Mouse (Mus musculus): ENCODE data around the gene Sbk3. TPM values are rescaled to one million over a fixed set of nuclear protein-coding genes. Genes with fewer than 3 reads are reported as not detected.
"Not testable (repeated sequence)": the region's sequence is repeated elsewhere in the genome, so short reads cannot be mapped to it uniquely, and the experiment has no call there.

Sbk3 gene
- polyA plus RNA-seq, 1 experiment from 2014 or later = 0.33 TPM

DNA sequence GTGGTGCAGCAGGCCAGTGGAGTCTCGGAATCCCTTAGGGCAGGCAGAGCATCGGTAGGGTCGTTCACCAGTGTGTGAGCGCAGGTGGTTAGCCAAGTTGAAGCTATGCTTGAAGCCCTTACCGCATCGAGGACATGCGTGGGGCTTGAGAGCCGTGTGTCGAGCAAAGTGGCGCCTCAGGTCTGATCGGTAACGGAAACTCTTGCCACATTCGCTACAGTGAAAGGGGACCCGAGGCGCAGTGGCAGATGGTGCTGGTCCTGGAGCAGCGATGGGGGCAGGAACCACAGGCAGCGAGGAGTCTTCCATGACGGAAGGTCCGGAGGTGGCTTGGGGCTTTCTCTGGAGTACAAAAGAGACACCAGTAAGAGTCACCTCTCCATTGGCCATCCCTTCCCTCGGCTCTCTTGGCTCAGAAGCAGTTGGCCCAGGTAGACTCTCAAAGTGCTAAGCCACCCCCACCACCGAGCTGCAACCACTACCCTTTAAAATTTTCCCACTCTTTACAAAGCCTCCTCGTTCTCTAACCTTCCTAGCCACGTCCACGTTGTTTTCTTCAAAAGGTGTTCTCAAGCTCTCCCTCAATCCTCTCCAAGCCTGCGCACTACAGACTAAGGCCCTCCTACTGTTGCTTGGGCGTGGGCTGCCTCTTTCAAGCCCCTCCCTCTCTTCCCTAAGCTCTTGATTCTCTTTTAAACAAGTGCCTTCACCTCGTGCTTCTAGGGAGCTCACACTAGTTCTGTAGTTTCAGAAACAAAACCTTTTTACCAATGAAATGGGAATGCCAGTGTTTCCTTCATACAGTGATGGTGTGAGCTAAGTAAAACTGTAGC is 41.9 kb upstream of the Sbk3 start:
- WGBS = 88% methylated on average over 27 of the region's 27 CpGs
- no peaks in the 10 kb centered on the region for H3K27me3 ChIP-seq
- peak overlapping the region; percentile 79 for H3K4me3 ChIP-seq
- H3K36me3 ChIP-seq = peaks cover 57% of the 10 kb centered on the region
- H3K9me3 ChIP-seq (replicated peaks) = no peaks in the 10 kb centered on the region
- H3K4me1 ChIP-seq (replicated peaks) = peaks cover 7% of the 10 kb centered on the region
- no peak overlapping the region for H3K27ac ChIP-seq
- peak overlapping the region; percentile 64 for H3K4me2 ChIP-seq
- ATAC-seq (replicated peaks; ENCODE audit: insufficient number of reproducible peaks, insufficient read depth, low FRiP score, low read depth) = no peak
- no peak overlapping the region for H3K9ac ChIP-seq

DNA sequence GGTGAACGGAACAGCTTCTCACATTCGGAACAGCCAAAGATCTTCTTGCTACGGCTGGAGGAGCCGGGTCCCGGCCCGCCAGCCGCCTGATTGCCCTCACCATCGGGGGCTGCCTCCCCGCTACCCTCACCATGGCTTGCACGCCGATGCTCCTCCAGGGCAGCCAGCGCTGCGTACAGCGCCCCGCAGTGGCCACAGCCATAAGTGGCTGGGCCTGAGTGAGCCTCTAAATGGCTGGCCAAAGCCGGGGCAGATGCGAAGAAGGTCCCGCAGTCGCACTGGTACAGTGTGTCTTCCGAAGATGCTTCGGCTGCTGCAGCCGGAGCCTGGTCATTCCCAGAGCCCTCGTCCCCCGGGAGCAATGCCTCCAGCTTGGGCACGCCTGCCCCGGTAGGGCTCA is 37.3 kb upstream of the Sbk3 start:
- no peak overlapping the region for H3K9ac ChIP-seq
- no peak overlapping the region for H3K27ac ChIP-seq
- H3K36me3 ChIP-seq = peaks cover 67% of the 10 kb centered on the region
- no peaks in the 10 kb centered on the region; the same call in 1 of the 2 replicates for H3K4me1 ChIP-seq (replicated peaks)
- 95% methylated on average over 26 of the region's 26 CpGs for WGBS
- no peak overlapping the region for H3K4me2 ChIP-seq
- H3K4me3 ChIP-seq = no peak overlapping the region
- ATAC-seq (replicated peaks; ENCODE audit: insufficient number of reproducible peaks, insufficient read depth, low FRiP score, low read depth) = no peak
- H3K9me3 ChIP-seq (replicated peaks) = no peaks in the 10 kb centered on the region
- H3K27me3 ChIP-seq = no peaks in the 10 kb centered on the region

DNA sequence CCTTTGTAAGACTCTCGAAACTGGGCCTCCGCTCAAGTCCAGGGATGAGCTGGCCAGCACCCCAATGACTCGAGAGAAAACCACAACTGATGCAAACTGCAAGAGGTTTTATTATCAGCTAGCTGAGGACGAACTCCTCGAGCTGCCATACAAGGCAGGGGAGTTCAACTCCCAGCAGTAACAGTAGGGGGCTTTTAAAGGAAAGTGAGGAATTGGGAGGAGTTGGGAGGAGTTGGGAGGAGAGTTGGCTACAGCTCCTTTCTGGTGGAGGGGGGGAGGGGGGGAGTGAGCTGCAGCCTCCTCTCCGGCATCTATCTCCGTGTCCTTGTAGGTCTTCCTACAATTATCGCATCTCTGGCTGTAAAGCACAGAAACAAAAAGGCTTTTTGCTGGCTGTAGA is 31.9 kb upstream of the Sbk3 start:
- H3K27ac ChIP-seq; H3K4me3 ChIP-seq; H3K27me3 ChIP-seq; H3K4me1 ChIP-seq (replicated peaks); H3K4me2 ChIP-seq; H3K9me3 ChIP-seq (replicated peaks); ATAC-seq (replicated peaks; ENCODE audit: insufficient number of reproducible peaks, insufficient read depth, low FRiP score, low read depth); H3K9ac ChIP-seq: not testable (repeated sequence)
- H3K36me3 ChIP-seq = peaks cover 18% of the 10 kb centered on the region
- WGBS = 60% methylated on average over 8 of the region's 8 CpGs

DNA sequence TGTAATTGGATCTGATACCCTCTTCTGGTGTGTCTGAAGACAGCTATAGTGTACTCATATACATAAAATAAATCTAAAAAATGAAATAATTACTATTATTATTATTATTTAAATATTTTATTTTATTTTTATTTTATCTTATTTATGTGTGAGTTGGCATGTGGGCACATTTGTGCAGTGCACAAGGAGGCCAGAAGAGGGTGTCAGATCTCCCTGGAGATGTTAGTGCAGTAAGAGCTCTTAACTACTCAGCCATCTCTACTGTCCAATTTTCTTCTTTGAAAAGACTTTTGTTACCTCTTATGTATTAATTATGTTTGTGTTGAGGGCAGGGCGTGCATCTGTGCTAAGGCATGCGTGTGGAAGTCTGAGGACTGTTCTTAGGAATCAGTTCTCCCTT is 28.9 kb upstream of the Sbk3 start:
- Histone ChIP-seq H3K27ac (no peak overlapping the region), H3K27me3 (no peaks in the 10 kb centered on the region), H3K4me1 (replicated peaks) (peaks cover 14% of the 10 kb centered on the region), H3K4me3 (no peak overlapping the region), H3K36me3 (no peaks in the 10 kb centered on the region), H3K9ac (no peak overlapping the region), H3K4me2 (no peak overlapping the region), H3K9me3 (replicated peaks) (no peaks in the 10 kb centered on the region)
- ATAC-seq (replicated peaks; ENCODE audit: insufficient number of reproducible peaks, insufficient read depth, low FRiP score, low read depth) = no peak
- WGBS = 61% methylated on average over 2 of the region's 2 CpGs

DNA sequence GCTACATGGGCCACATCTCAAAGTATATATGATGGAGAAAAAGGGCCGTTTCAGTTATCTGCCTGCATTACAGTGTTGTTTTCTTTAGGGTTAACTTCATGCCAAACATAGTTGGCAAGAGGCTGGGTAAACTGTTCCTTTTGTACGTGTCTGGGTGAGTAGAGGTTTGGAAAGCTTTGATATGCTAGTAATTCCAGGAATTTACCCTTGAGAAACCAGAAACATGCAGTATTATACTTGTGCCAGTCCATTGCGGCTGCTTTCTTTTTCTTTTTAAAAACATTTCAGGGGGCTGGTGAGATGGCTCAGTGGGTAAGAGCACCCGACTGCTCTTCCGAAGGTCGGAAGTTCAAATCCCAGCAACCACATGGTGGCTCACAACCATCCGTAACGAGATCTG is 26.0 kb upstream of the Sbk3 start:
- H3K4me3 ChIP-seq = peak overlapping the region; percentile 71
- WGBS = 54% methylated on average over 8 of the region's 8 CpGs
- peaks cover 27% of the 10 kb centered on the region for H3K4me1 ChIP-seq (replicated peaks)
- peak overlapping the region; percentile 82 for H3K4me2 ChIP-seq
- peaks cover 22% of the 10 kb centered on the region for H3K36me3 ChIP-seq
- peak overlapping the region; percentile 59; the same call in 1 of the 2 replicates for H3K27ac ChIP-seq
- ATAC-seq (replicated peaks; ENCODE audit: insufficient number of reproducible peaks, insufficient read depth, low FRiP score, low read depth) = no peak
- H3K9me3 ChIP-seq (replicated peaks) = no peaks in the 10 kb centered on the region
- no peak overlapping the region for H3K9ac ChIP-seq
- peaks cover 20% of the 10 kb centered on the region for H3K27me3 ChIP-seq

DNA sequence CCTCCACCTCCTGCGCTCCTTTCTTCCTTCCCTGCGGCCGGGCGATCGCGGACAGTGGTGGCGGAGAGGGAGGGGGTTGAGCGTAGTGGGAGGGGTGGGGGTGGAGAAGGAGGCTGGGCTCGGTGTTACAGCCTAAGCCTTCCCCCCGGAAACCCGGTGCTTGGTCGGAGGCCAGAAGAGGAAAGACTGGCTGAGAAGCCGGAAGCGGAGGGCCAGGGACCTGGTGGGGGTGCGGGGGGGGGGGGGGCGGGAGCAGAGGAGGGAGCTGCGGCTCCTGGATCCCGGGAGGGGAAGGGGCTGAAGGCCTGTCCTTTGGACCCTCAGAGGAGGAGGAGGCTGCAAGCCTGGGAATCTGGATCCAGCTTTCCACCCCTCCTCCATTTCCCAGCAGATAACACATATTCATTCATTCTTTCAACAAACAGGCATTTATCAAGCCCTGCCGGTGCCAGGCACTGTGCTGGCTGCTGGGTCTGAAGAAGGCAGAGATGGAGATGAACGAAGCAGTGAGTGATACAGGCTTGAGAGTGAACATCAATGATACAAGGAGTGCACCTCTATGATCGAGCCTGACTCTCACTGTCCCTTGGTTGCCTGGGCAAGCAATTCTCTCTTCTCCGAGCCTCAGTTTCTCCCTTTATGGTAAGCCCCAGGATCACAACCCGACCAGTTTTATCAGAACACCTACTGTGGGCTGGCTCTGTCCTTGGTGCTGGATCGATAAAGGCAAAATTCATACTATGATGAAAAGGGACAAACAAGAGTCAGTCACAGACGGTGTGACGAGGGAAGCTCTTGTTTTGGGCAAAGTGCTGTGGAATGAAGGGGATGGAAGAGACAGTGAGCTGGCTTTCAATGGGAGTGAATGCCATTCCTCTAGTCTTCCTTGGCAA is 25.3 kb upstream of the Sbk3 start, which contains the start of gene Zfp579:
TSS of gene Zfp579 (minus strand) at position 156 of the 893 bp plus-strand sequence.
- peak within 1 kb of the TSS; percentile 59 for H3K27ac ChIP-seq
- peak within 1 kb of the TSS; percentile 75 for H3K9ac ChIP-seq
- H3K4me3 ChIP-seq = peak within 1 kb of the TSS; percentile 71
- peaks cover 20% of the 10 kb centered on the region for H3K27me3 ChIP-seq
- H3K9me3 ChIP-seq (replicated peaks) = no peaks in the 10 kb centered on the region
- 8% methylated on average over 14 of the region's 26 CpGs for WGBS
- H3K4me2 ChIP-seq = peak within 1 kb of the TSS; percentile 82
- peaks cover 27% of the 10 kb centered on the region for H3K4me1 ChIP-seq (replicated peaks)
- ATAC-seq (replicated peaks; ENCODE audit: insufficient number of reproducible peaks, insufficient read depth, low FRiP score, low read depth) = peak; percentile 76
- peaks cover 22% of the 10 kb centered on the region for H3K36me3 ChIP-seq

DNA sequence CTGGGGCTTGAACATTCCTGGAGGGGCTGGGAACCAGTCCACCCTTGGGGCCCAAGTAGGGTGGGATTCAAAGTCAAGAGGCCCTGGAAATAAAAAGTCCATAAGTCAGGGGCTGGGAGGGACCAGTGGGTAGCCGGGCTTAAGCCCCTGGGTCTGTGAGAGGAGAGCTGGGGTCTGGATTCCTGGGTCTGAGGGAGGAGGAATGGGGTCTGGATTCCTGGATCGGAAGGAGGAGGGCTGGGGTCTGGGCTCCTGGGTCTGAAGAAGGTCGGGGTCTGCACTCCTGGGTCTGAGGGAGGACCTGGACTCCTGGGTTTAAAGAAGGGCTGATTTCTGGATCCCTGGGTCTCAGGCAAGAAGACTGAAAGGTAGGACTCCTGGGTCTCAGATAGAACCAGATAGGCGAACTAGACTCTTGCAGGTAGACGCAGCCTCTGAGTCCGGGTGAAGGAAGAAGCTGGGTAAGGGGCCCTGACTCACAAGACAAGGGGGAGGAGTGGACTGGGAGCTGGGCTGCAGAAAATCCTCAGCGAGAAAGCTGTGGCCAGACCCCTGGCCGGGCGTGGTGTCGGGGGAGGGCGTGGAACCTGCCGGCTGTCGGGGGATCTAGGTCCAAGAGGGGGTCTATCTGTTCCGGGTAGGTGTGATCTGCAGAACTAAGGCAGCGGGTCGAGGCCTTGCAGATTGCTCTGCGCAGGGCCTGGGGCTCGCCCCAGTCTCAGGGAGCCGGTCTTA is 24.5 kb upstream of the Sbk3 start:
- Histone ChIP-seq H3K4me2 (peak overlapping the region; percentile 82), H3K27ac (peak overlapping the region; percentile 59), H3K4me1 (replicated peaks) (peaks cover 27% of the 10 kb centered on the region), H3K36me3 (peaks cover 22% of the 10 kb centered on the region), H3K9ac (peak overlapping the region; percentile 75), H3K9me3 (replicated peaks) (no peaks in the 10 kb centered on the region), H3K4me3 (peak overlapping the region; percentile 71), H3K27me3 (peaks cover 20% of the 10 kb centered on the region)
- ATAC-seq (replicated peaks; ENCODE audit: insufficient number of reproducible peaks, insufficient read depth, low FRiP score, low read depth) = peak; percentile 32; the same call in 1 of the 2 replicates
- 6% methylated on average over 19 of the region's 19 CpGs for WGBS

DNA sequence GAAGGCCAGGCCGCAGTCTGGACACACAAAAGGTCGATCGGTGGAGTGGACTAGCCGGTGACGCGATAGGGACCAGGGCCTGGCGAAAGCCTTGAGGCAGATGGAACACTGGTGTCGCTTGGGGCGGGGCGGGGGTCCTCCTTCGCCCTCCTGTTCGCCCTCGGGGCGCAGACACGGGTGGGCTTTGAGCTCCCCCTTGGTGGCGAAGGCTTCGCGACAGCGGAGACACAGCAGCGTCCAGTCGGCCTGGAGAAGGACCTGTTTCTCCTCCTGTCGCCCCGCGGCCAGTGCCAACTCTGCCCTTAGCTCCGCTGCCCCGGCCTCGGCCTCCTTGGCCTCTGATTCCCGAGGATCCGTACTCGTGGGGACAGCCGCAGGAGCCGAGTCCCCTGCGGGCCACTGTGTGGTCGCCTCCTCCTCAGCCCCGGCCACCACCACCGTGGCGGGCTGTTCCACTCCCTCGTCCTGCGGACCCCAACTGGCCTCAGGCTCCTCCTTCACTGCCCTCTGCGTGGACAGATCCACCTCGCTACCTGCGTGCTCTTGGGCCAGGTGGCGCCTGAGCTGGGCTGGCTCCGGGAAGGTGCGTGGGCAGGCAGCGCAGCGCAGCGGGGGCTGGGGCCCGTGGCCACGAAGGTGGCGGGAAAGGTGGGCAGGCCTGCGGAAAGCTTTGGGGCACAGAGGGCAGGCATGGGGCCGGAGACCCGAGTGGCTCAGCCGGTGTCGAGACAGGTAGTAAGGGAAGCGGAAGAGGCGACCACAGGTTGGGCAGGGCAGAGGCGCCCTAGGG is 23.2 kb upstream of the Sbk3 start:
- Histone ChIP-seq H3K4me1 (replicated peaks) (peaks cover 27% of the 10 kb centered on the region), H3K4me3 (peak overlapping the region; percentile 71), H3K9me3 (replicated peaks) (no peaks in the 10 kb centered on the region), H3K36me3 (peaks cover 22% of the 10 kb centered on the region), H3K27ac (no peak overlapping the region), H3K27me3 (peaks cover 20% of the 10 kb centered on the region), H3K9ac (peak overlapping the region; percentile 10; the same call in 1 of the 2 replicates), H3K4me2 (peak overlapping the region; percentile 82)
- WGBS = 49% methylated on average over 59 of the region's 59 CpGs
- no peak for ATAC-seq (replicated peaks; ENCODE audit: insufficient number of reproducible peaks, insufficient read depth, low FRiP score, low read depth)

DNA sequence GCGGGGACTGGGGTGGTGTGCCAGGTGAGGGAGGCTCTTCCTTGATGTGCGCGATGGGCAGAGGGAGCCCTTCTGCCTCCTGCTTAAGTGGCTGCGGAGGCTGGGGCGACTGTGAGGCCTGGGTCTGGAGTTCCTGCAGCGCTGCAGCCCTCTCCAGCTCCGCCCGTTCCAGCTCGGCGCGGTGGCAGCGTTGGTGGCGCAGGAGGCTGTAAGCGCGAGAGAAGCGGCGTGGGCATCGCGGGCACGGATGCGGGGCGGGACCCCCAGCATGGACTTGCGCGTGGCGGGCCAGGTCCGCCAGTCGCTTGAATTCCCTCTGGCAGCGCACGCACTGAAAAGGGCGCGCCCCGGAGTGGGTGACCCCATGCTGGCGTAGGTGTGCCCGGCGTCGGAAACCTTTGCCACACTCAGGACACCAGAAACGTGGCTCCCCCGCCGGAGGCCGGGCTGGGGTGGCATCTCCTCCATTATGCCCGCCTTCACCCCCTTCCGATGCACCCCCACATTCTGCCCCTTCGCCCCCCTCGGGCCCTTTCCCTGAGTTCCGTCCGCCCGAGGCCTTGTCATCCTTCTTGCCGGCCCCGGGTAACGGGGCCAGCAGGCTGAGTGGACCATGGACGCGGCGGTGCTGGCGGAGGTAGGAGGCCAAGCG is 22.5 kb upstream of the Sbk3 start:
- ATAC-seq (replicated peaks; ENCODE audit: insufficient number of reproducible peaks, insufficient read depth, low FRiP score, low read depth) = no peak
- Histone ChIP-seq H3K9ac (no peak overlapping the region), H3K36me3 (peaks cover 22% of the 10 kb centered on the region), H3K4me2 (peak overlapping the region; percentile 82), H3K27me3 (peaks cover 20% of the 10 kb centered on the region), H3K27ac (no peak overlapping the region), H3K9me3 (replicated peaks) (no peaks in the 10 kb centered on the region), H3K4me3 (peak overlapping the region; percentile 71), H3K4me1 (replicated peaks) (peaks cover 27% of the 10 kb centered on the region)
- 43% methylated on average over 51 of the region's 55 CpGs for WGBS

DNA sequence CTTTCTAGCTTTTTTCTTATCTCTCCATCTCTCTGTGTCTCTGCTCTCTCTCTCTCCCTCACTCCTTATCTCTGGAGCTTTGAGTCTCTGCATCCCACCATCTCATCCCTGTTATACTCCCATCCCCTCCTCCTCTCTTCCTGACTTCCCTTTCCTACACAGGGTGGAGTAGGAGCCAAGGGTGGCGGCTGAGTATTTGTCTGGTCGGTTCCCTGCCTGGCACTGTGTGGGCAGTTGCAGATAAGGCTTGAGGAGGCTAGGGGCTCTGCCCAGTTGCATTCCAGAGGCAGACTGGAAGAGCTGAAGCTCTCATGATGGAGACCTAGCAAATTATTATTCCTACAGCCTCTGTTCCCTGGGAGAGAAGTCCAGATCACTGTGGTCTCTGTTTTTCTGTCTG is 17.3 kb upstream of the Sbk3 start:
- H3K4me1 ChIP-seq (replicated peaks) = peaks cover under 1% of the 10 kb centered on the region; the same call in 1 of the 2 replicates
- peaks cover 5% of the 10 kb centered on the region for H3K27me3 ChIP-seq
- no peak overlapping the region for H3K27ac ChIP-seq
- no peak overlapping the region for H3K4me3 ChIP-seq
- 0 out of 2 replicates have a peak, but pooled peaks have one; percentile 49 for ATAC-seq (replicated peaks; ENCODE audit: insufficient number of reproducible peaks, insufficient read depth, low FRiP score, low read depth)
- H3K9ac ChIP-seq = no peak overlapping the region
- H3K4me2 ChIP-seq = no peak overlapping the region
- peaks cover 10% of the 10 kb centered on the region for H3K36me3 ChIP-seq
- WGBS = 23% methylated on average over 2 of the region's 2 CpGs
- H3K9me3 ChIP-seq (replicated peaks) = no peaks in the 10 kb centered on the region
